Mouse (Mus musculus): ENCODE results near the gene Il34.
"Not testable (repeated sequence)": the region's sequence is repeated elsewhere in the genome, so short reads cannot be mapped to it uniquely, and the experiment has no call there.

Gene Il34

GRCm38 (mm10) chr8:110810481-110811065, 4.8 kb upstream of the Il34 start:
- no peak for DNase-seq (ENCODE audit: low spot score)

- no peak for DNase-seq (ENCODE audit: low spot score)
Observed at GRCm38 (mm10) chr8:110809831-110810230, 4.1 kb upstream of the Il34 start.

- peak; percentile 60 for DNase-seq (ENCODE audit: low spot score)
Observed at GRCm38 (mm10) chr8:110808495-110809472, 3.1 kb upstream of the Il34 start.

- DNase-seq (ENCODE audit: low spot score) = no peak
Observed at GRCm38 (mm10) chr8:110806146-110806545, 422 bp upstream of the Il34 start.

- DNase-seq (ENCODE audit: low spot score) = no peak
Observed at GRCm38 (mm10) chr8:110804825-110805514, 754 bp downstream of the Il34 start.

GRCm38 (mm10) chr8:110803856-110804255, 1.9 kb downstream of the Il34 start:
- DNase-seq (ENCODE audit: low spot score) = no peak

- no peak for DNase-seq (ENCODE audit: low spot score)
Observed at GRCm38 (mm10) chr8:110802988-110803387, 2.7 kb downstream of the Il34 start.

GRCm38 (mm10) chr8:110797086-110797485, 8.6 kb downstream of the Il34 start:
- no peak for DNase-seq (ENCODE audit: low spot score)

GRCm38 (mm10) chr8:110794363-110794965, 11.3 kb downstream of the Il34 start:
- no peak for DNase-seq (ENCODE audit: low spot score)

- no peak for DNase-seq (ENCODE audit: low spot score)
Observed at GRCm38 (mm10) chr8:110793936-110794335, 11.8 kb downstream of the Il34 start.

- DNase-seq (ENCODE audit: low spot score) = no peak
Observed at GRCm38 (mm10) chr8:110793511-110793910, 12.2 kb downstream of the Il34 start.

- DNase-seq (ENCODE audit: low spot score) = peak; percentile 89
Observed at GRCm38 (mm10) chr8:110792574-110793200, 13.0 kb downstream of the Il34 start.

GRCm38 (mm10) chr8:110791164-110791563, 14.6 kb downstream of the Il34 start:
- no peak for DNase-seq (ENCODE audit: low spot score)

- no peak for DNase-seq (ENCODE audit: low spot score)
Observed at GRCm38 (mm10) chr8:110790270-110790669, 15.5 kb downstream of the Il34 start.

GRCm38 (mm10) chr8:110789571-110789970, 16.2 kb downstream of the Il34 start:
- no peak for DNase-seq (ENCODE audit: low spot score)

- no peak for DNase-seq (ENCODE audit: low spot score)
Observed at GRCm38 (mm10) chr8:110788981-110789380, 16.7 kb downstream of the Il34 start.

- no peak for DNase-seq (ENCODE audit: low spot score)
Observed at GRCm38 (mm10) chr8:110787411-110787954, 18.2 kb downstream of the Il34 start.

GRCm38 (mm10) chr8:110786934-110787333, 18.8 kb downstream of the Il34 start:
- DNase-seq (ENCODE audit: low spot score) = no peak

GRCm38 (mm10) chr8:110786501-110786900, 19.2 kb downstream of the Il34 start:
- DNase-seq (ENCODE audit: low spot score) = not testable (repeated sequence)

GRCm38 (mm10) chr8:110785366-110785765, 20.4 kb downstream of the Il34 start:
- DNase-seq (ENCODE audit: low spot score) = no peak

- no peak for DNase-seq (ENCODE audit: low spot score)
Observed at GRCm38 (mm10) chr8:110779924-110780718, 25.6 kb downstream of the Il34 start.

Data from yolk sac, embryonic 10.5 days (tissue).